In the genomic region with DNA sequence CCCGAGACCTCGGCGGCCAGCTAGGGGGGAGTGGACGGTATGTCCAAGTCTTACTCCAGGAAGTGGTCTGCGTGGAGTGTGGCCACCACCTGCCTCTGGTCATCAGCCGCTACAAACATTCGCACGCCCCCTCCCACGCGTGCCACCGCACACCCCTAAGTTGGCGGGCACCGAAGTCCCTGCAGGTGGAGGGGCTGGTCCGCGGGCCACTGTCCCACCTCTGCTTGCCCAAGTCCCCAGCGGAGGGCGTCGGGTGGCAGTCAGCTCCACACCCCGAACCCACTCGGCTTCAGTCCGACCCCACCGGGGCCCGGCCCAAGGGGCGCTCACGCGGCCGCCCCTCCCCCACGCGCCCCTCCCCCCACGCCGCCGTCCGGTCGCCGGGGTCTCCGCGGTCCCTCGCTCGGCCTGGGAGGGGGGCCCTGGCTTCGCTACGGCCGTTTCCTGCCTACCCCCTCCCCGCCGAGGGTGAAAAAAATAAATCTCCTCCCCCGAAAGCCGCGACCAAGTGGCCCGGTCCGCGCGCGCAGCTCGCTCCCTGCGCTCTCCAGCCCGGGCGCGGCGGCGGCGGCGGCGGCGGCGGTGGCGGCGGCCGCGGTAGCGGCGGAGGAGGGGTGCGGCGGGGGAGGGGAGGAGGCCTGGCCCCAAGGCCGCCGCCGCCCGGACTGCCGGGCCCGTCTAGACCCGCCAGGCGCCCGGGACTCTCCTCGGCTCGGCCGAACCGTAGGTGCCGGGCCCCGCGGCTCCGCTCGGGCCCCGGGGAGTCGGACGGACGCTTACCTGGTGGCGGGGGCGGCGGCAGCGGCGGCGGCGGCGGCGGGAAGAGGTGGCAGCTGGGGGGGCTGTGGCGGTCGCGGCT, we compare ENCODE assay signal across 8 mouse cellular contexts. TPM values are rescaled to one million over a fixed set of nuclear protein-coding genes. Genes with fewer than 3 reads are reported as not detected.
DNase-seq lines count a peak whose midpoint lies in the region; ATAC-seq and TF ChIP-seq lines count a peak whose summit lies in the region.

No protein-coding gene starts in this region.

- no peaks in the 10 kb centered on the region for H3K27me3 ChIP-seq in forebrain, embryonic 13.5 days
- H3K27me3 ChIP-seq in hindbrain, embryonic 14.5 days (ENCODE audit: control insufficient read depth, insufficient read depth, low read length) = no peaks in the 10 kb centered on the region
- no peaks in the 10 kb centered on the region for H3K27me3 ChIP-seq in liver, adult 2 months (ENCODE audit: control insufficient read depth, insufficient read depth, low read length)

- peak overlapping the region; percentile 100 for H3K9ac ChIP-seq in forebrain, embryonic 13.5 days
- peak overlapping the region; percentile 100 for H3K9ac ChIP-seq in hindbrain, embryonic 14.5 days
- H3K9ac ChIP-seq in liver, adult 2 months (ENCODE audit: low read depth, low read length) = peak overlapping the region; percentile 97

- DNase-seq in left cerebral cortex, adult 2 months (ENCODE audit: extremely low spot score in 1 of 2, low spot score in 2 of 2) = peak; percentile 37 to 47
- DNase-seq in left cerebral cortex, adult 9 months (ENCODE audit: low spot score in 2 of 2) = no peak
- DNase-seq in hindbrain, embryonic 14.5 days (ENCODE audit: low spot score) = no peak
- DNase-seq in liver, adult 2 months (ENCODE audit: extremely low read depth, low read depth, low spot score) = no peak
- DNase-seq in natural killer cell, adult 2 months (ENCODE audit: low spot score in 2 of 2) = peak; percentile 50 to 61
- peak; percentile 45 to 64 for DNase-seq in thymus, postnatal 36 days

- H3K4me3 ChIP-seq in left cerebral cortex, adult 2 months = peak overlapping the region; percentile 91
- H3K4me3 ChIP-seq in bone marrow macrophage, adult 2 months (ENCODE audit: insufficient read depth, low read length) = peak overlapping the region; percentile 78
- H3K4me3 ChIP-seq in forebrain, embryonic 13.5 days = peak overlapping the region; percentile 90
- peak overlapping the region; percentile 100 for H3K4me3 ChIP-seq in hindbrain, embryonic 14.5 days (replicated peaks; ENCODE audit: low read length)
- peak overlapping the region; percentile 81 for H3K4me3 ChIP-seq in liver, adult 2 months (ENCODE audit: insufficient read depth, low read depth, low read length)

- no peak for ATAC-seq in forebrain, embryonic 13.5 days
- ATAC-seq in hindbrain, embryonic 14.5 days (ENCODE audit: low FRiP score) = 0 out of 2 replicates have a peak, but pooled peaks have one; percentile 22

- H3K4me1 ChIP-seq in bone marrow macrophage, adult 2 months (ENCODE audit: control insufficient read depth, insufficient read depth, low read length) = peaks cover 18% of the 10 kb centered on the region
- H3K4me1 ChIP-seq in forebrain, embryonic 13.5 days = peaks cover 76% of the 10 kb centered on the region
- H3K4me1 ChIP-seq in hindbrain, embryonic 14.5 days (replicated peaks; ENCODE audit: control insufficient read depth, insufficient read depth, low read length) = peaks cover 52% of the 10 kb centered on the region
- peaks cover 20% of the 10 kb centered on the region for H3K4me1 ChIP-seq in liver, adult 2 months (ENCODE audit: control insufficient read depth, insufficient read depth, low read length)

- TF ChIP-seq POLR2A in bone marrow macrophage, adult 2 months (IDR thresholded peaks at IDR 0.05; ENCODE audit: borderline replicate concordance, low read depth, low read length) = no peak
- TF ChIP-seq POLR2A in liver, adult 2 months (IDR thresholded peaks at IDR 0.05; ENCODE audit: extremely low read depth, insufficient read depth, low read length) = no peak

- no peaks in the 10 kb centered on the region for H3K9me3 ChIP-seq in forebrain, embryonic 13.5 days (replicated peaks)
- no peaks in the 10 kb centered on the region for H3K9me3 ChIP-seq in hindbrain, embryonic 14.5 days (ENCODE audit: control insufficient read depth, low read length)

- H3K27ac ChIP-seq in left cerebral cortex, adult 2 months = peak overlapping the region; percentile 91
- H3K27ac ChIP-seq in bone marrow macrophage, adult 2 months (ENCODE audit: insufficient read depth, low read depth, low read length) = peak overlapping the region; percentile 92
- peak overlapping the region; percentile 99 for H3K27ac ChIP-seq in forebrain, embryonic 13.5 days
- peak overlapping the region; percentile 100 for H3K27ac ChIP-seq in hindbrain, embryonic 14.5 days
- peak overlapping the region; percentile 86 for H3K27ac ChIP-seq in liver, adult 2 months (replicated peaks; ENCODE audit: insufficient read depth, low read depth, low read length)

- no peak for TF ChIP-seq CTCF in left cerebral cortex, adult 2 months (IDR thresholded peaks at IDR 0.05)
- TF ChIP-seq CTCF in bone marrow macrophage, adult 2 months (IDR thresholded peaks at IDR 0.05; ENCODE audit: low read depth, low read length) = no peak
- no peak for TF ChIP-seq CTCF in liver, adult 2 months (IDR thresholded peaks at IDR 0.05; ENCODE audit: low read depth, low read length)

- H3K4me2 ChIP-seq in forebrain, embryonic 13.5 days = peak overlapping the region; percentile 98
- peak overlapping the region; percentile 97 for H3K4me2 ChIP-seq in hindbrain, embryonic 14.5 days (replicated peaks)

- under 1% methylated on average over 46 of the region's 106 CpGs for WGBS in forebrain, embryonic 13.5 days
- WGBS in hindbrain, embryonic 14.5 days = under 1% methylated on average over 53 of the region's 106 CpGs
- WGBS in liver, adult 2 months = under 1% methylated on average over 82 of the region's 106 CpGs

- intact Hi-C loops in left cerebral cortex, adult 2 months (cut with DNase I) = no loop called here

- H3K79me2 ChIP-seq in liver, adult 2 months (ENCODE audit: control insufficient read depth, insufficient read depth, low read length) = peaks cover 2% of the 10 kb centered on the region; the same call in 1 of the 2 replicates

- peaks cover 14% of the 10 kb centered on the region for H3K36me3 ChIP-seq in forebrain, embryonic 13.5 days (ENCODE audit: poor library complexity, severe bottlenecking)
- peaks cover 9% of the 10 kb centered on the region for H3K36me3 ChIP-seq in hindbrain, embryonic 14.5 days (replicated peaks; ENCODE audit: control insufficient read depth, insufficient read depth)
- H3K36me3 ChIP-seq in liver, adult 2 months (ENCODE audit: control insufficient read depth, insufficient read depth, low read length) = no peaks in the 10 kb centered on the region

RNA-seq across cellular contexts. Expression of gene Chd3, which starts 0.6 kb away (rescaled TPM):
- 100 to 1,000 TPM; 406 to 416 TPM for total RNA-seq in left cerebral cortex, adult 2 months (2021)
- 134 and 137 TPM in 2 replicates for polyA plus RNA-seq in bone marrow macrophage, adult 2 months (2012; ENCODE audit: insufficient read depth, insufficient read length, missing spikeins)
- polyA plus RNA-seq in forebrain, embryonic 13.5 days (2015; fragmentation: Nextera tagmentation; extraction: Ambion mirVana) = 104 and 106 TPM in 2 replicates
- 67.5 and 76.6 TPM in 2 replicates for polyA plus RNA-seq in hindbrain, embryonic 14.5 days (2014; fragmentation: Nextera tagmentation; extraction: Ambion mirVana)
- total RNA-seq in liver, adult 2 months (2014; rRNA removed) = 45.2 and 57.5 TPM in 2 replicates
- polyA plus RNA-seq in liver, adult 2 months (2012; rRNA removed) = 55.2 and 80.2 TPM in 2 replicates

RNA-seq across cellular contexts. Expression of gene Naa38, which starts 26.7 kb away (rescaled TPM):
- 100 to 1,000 TPM in 1 of 2 experiments, 10 to 100 TPM in 1; 94.0 to 113 TPM for total RNA-seq in left cerebral cortex, adult 2 months (2021)
- polyA plus RNA-seq in bone marrow macrophage, adult 2 months (2012; ENCODE audit: insufficient read depth, insufficient read length, missing spikeins) = 69.8 and 73.7 TPM in 2 replicates
- 100.0 and 108 TPM in 2 replicates for polyA plus RNA-seq in forebrain, embryonic 13.5 days (2015; fragmentation: Nextera tagmentation; extraction: Ambion mirVana)
- polyA plus RNA-seq in hindbrain, embryonic 14.5 days (2014; fragmentation: Nextera tagmentation; extraction: Ambion mirVana) = 117 and 130 TPM in 2 replicates
- total RNA-seq in liver, adult 2 months (2014; rRNA removed) = 86.6 and 91.5 TPM in 2 replicates
- polyA plus RNA-seq in liver, adult 2 months (2012; rRNA removed) = 133 and 150 TPM in 2 replicates

RNA-seq across cellular contexts. Expression of gene Cyb5d1, which starts 26.8 kb away (rescaled TPM):
- 10 to 100 TPM; 40.7 to 45.6 TPM for total RNA-seq in left cerebral cortex, adult 2 months (2021)
- polyA plus RNA-seq in bone marrow macrophage, adult 2 months (2012; ENCODE audit: insufficient read depth, insufficient read length, missing spikeins) = 22.5 and 23.2 TPM in 2 replicates
- 45.9 and 48.6 TPM in 2 replicates for polyA plus RNA-seq in forebrain, embryonic 13.5 days (2015; fragmentation: Nextera tagmentation; extraction: Ambion mirVana)
- 23.9 and 26.7 TPM in 2 replicates for polyA plus RNA-seq in hindbrain, embryonic 14.5 days (2014; fragmentation: Nextera tagmentation; extraction: Ambion mirVana)
- 33.9 and 40.7 TPM in 2 replicates for total RNA-seq in liver, adult 2 months (2014; rRNA removed)
- polyA plus RNA-seq in liver, adult 2 months (2012; rRNA removed) = 21.1 and 22.1 TPM in 2 replicates

RNA-seq across cellular contexts. Expression of gene Rnf227, which starts 28.3 kb away (rescaled TPM):
- total RNA-seq in left cerebral cortex, adult 2 months (2021) = 100 to 1,000 TPM; 170 to 181 TPM
- 4.6 and 4.8 TPM in 2 replicates for polyA plus RNA-seq in bone marrow macrophage, adult 2 months (2012; ENCODE audit: insufficient read depth, insufficient read length, missing spikeins)
- polyA plus RNA-seq in forebrain, embryonic 13.5 days (2015; fragmentation: Nextera tagmentation; extraction: Ambion mirVana) = 72.6 and 78.8 TPM in 2 replicates
- polyA plus RNA-seq in hindbrain, embryonic 14.5 days (2014; fragmentation: Nextera tagmentation; extraction: Ambion mirVana) = 224 and 231 TPM in 2 replicates
- 0.55 and 0.67 TPM in 2 replicates for total RNA-seq in liver, adult 2 months (2014; rRNA removed)
- polyA plus RNA-seq in liver, adult 2 months (2012; rRNA removed) = 0.35 and 0.41 TPM in 2 replicates

RNA-seq across cellular contexts. Expression of gene Tmem88, which starts 29.4 kb away (rescaled TPM):
- 1 to 10 TPM; 2.9 to 3.8 TPM for total RNA-seq in left cerebral cortex, adult 2 months (2021)
- polyA plus RNA-seq in bone marrow macrophage, adult 2 months (2012; ENCODE audit: insufficient read depth, insufficient read length, missing spikeins) = not detected in 2 replicates
- 6.3 and 6.6 TPM in 2 replicates for polyA plus RNA-seq in forebrain, embryonic 13.5 days (2015; fragmentation: Nextera tagmentation; extraction: Ambion mirVana)
- 5.4 and 7.7 TPM in 2 replicates for polyA plus RNA-seq in hindbrain, embryonic 14.5 days (2014; fragmentation: Nextera tagmentation; extraction: Ambion mirVana)
- 1.3 and 1.7 TPM in 2 replicates for total RNA-seq in liver, adult 2 months (2014; rRNA removed)
- polyA plus RNA-seq in liver, adult 2 months (2012; rRNA removed) = 6.7 and 8.5 TPM in 2 replicates

Comparison
In these comparisons a context has a peak if more than half of its experiments do, and no peak if none do; other contexts are left out.
1. DNase-seq: peak in left cerebral cortex, adult 2 months (2 of 2), natural killer cell, adult 2 months (2 of 2) and thymus, postnatal 36 days (2 of 2); none in left cerebral cortex, adult 9 months (0 of 2), hindbrain, embryonic 14.5 days (single experiment) and liver, adult 2 months (single experiment).
2. Peak in every context shown above with its lines, with median percentiles within 50 percentile points of each other: H3K27ac ChIP-seq, H3K4me3 ChIP-seq and H3K9ac ChIP-seq.